Mouse (Mus musculus): ENCODE data around the gene Commd1. TPM values are rescaled to one million over a fixed set of nuclear protein-coding genes. Genes with fewer than 3 reads are reported as not detected.

Commd1 gene
- total RNA-seq, 2 experiments from 2014 or later, result 150 to 168 TPM

DNA sequence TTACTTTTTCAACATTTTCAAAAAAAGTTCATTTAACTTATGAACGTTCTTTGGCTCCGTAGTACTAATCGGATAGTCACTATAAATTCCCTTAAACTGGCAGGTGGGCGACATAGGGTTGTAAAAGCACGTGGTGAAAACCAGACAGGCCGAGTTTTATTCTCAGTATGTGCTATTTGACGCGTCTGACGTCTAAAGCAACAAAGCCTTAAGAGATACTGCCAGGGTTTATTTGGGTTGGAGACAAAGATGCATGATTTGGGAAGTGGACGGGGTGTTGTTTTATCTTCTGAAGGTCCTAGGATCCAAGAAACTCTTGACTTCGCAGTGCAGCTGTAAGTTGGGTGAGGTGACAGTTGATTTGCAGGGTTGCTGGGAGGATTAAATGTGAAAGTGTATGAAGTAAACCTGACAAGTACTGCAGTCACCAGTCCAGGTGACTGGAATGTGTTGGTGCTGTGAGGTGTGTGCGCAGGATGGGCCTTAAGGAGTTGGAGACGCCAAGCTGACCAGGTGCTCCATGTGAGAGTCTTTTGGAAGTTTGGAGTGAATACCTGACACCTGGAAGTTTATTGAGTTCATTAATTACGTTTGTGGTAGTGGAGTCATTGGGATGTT is 9.1 kb upstream of the Commd1 start:
- no peak for DNase-seq
- intact Hi-C loops (cut with DNase I), result loop anchor here (2.0 kb wide), 1 partner anchor 15 kb away; the partner anchor contains the start of gene Fam161a

DNA sequence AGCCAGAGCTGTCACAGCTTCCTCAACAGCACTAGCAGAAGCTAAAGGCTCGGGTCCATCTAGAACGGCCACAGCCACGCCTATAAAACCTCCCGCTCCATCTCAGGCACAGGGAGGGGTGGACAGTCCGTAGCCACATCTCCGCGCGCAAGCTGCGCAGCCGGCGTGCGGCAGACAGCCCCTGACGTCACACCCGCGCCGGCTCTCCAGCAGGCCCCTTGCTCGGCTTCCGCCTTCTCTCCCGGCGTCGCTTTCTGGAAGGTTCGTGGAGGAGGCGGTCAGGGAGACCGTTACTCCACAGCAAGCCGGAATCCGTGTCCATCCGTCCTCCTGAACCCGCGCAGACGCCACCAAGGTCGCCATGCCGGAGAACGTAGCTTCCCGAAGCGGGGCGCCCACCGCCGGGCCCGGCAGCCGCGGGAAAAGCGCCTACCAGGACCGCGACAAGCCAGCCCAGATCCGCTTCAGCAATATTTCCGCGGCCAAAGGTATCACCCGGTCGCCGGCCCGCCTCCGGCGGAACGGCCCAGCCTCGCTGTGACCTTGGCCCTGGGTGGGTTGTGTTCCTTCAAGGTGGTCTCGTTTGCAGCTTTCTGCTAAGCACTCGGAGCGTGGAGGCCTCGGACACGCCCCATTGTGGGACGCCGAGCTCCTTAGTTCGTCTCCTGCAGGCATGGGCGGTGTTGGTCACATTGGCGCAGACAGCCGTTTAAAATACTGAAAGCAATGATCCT is 8.4 kb upstream of the Commd1 start, which contains the start of gene Cct4:
TSS of gene Cct4 (plus strand) at position 127 of the 734 bp plus-strand sequence.
- DNase-seq, result peak; percentile 95 to 96
- intact Hi-C loops (cut with DNase I), result loop anchor here (2.0 kb wide), 1 partner anchor 16 kb away; the partner anchor contains the start of gene Fam161a

DNA sequence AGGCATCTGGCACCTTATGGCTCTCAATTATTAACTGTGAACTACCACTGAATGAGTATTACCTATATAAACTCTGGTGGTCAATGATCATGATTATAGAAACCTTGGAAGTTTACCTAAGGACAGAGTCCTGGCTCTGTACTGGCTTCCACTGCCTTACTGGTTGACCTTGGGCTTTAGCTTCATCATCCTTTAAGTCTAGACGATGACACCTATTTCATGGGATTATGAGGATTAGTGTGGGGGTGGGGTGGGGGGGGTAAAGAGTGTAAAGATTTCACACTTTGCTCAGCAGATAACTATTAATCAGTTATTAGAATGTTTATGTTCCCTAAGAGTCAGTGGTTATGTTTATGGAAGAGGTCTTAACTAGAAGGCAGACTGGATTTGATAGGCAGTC is 7.6 kb upstream of the Commd1 start:
- intact Hi-C loops (cut with DNase I), result loop anchor here (2.0 to 10.0 kb wide), 5 partner anchors 17 to 575 kb away; partner anchors contain the start of genes Ahsa2, Fam161a and Tmem17
- no peak for DNase-seq

DNA sequence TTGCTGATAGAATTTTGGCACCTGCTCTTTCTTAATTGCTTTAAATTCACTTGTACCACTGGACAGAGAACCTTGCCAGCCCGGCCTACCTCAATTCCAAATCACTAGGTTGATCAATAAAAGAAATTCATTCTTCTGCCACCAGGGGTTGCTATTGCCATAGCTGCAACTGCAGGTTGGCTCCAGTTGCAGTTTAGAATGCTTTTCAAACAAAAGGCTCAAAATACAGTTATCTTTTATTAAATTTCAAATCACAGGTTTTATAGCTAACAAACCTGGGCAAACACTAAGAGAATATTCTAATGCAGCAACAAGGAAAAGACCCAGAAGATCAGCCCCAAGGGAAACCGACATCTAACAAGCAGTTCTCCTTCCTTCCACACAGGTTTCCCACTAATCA is 5.2 kb upstream of the Commd1 start:
- peak; percentile 39 to 67 for DNase-seq
- intact Hi-C loops (cut with DNase I), result loop anchor here (2.0 to 10.0 kb wide), 5 partner anchors 160 to 577 kb away; partner anchors contain the start of genes Ahsa2 and Tmem17

DNA sequence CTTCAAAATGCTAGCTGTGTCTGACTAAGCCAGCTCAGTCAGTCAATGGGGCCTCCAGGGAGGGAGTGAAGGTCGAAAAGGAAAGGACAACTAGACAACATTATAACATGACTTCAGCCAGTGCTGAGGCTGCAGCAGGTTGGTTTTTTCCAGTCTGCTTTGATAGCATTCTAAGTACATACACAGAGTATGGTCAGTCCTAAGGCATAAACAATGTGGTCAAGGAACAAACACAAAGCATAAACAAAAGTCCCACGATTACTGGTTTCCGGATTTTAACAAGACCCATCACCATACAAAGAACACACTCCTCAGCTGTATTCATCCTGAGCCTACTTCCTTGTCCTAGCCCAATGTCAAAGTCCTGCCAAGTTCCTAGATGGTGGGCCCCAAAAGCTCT is 3.3 kb upstream of the Commd1 start:
- DNase-seq, result no peak
- intact Hi-C loops (cut with DNase I), result loop anchor here (5.0 to 10.0 kb wide), 4 partner anchors 162 to 579 kb away; partner anchors contain the start of genes Ahsa2 and Tmem17

DNA sequence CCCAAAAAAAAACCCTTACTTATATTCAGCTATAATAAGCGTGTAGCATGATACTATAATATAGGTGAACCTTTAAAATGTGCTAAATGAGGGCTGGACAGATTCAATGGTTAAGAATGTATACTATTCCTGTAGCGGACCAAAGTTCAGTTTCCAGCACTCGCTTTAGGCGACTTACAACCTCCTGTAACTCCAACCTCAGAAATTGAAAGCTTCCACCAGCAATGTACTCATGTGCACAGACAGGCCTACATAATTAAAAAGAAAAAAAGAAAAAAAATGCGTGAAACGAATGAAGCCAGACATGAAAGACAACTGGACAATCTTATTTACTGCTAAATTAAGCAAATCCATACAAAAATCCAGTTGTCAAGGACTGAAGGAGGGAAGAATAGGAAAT is 664 bp upstream of the Commd1 start:
- intact Hi-C loops (cut with DNase I), result loop anchor here (10.0 kb wide), 3 partner anchors 468 to 582 kb away; partner anchors contain the start of genes Ahsa2 and Tmem17
- DNase-seq, result no peak

DNA sequence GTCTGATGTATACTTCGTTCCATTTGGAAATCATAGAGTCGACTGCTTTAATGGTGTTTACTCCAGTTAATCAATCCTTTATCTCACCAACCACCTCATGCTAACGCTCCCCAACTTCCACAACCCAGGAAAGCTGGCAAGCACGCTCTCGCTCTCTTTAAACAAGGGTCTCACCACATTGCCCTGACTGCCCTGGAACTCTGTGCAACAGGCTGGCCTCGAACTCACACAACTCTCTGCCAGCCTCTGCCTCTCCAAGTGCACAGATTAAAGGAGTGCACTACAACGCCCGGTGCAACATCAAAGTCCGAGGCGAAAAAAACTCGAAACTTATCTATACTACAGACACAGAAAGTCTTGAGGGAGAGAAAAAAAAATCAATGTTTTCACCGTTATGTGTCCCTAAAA is 635 bp downstream of the Commd1 start:
- DNase-seq, result peak in 1 of 2 experiments; percentile 35
- intact Hi-C loops (cut with DNase I), result loop anchor here (10.0 kb wide), 3 partner anchors 467 to 583 kb away; partner anchors contain the start of genes Ahsa2 and Tmem17

DNA sequence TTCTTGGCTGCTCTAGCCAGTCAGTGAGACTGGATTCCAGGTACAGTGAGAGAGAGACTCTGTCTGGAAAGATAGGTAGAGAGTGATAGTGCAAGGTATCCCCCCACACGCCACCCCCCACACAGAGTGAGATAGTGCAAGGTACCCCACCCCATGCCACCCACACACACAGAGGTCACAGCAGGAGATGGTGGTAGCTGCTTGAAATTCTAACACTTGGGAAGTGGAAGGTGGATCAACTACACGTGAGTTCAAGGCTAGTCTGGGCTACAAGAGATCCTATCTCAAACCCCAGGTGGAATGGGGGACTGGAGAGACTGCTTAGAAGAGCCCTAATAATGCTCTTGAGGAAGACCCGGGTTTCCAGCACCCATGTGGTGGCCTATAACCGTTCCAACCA is 1.1 kb downstream of the Commd1 start:
- no peak for DNase-seq
- intact Hi-C loops (cut with DNase I), result loop anchor here (10.0 kb wide), 3 partner anchors 466 to 584 kb away; partner anchors contain the start of genes Ahsa2 and Tmem17

DNA sequence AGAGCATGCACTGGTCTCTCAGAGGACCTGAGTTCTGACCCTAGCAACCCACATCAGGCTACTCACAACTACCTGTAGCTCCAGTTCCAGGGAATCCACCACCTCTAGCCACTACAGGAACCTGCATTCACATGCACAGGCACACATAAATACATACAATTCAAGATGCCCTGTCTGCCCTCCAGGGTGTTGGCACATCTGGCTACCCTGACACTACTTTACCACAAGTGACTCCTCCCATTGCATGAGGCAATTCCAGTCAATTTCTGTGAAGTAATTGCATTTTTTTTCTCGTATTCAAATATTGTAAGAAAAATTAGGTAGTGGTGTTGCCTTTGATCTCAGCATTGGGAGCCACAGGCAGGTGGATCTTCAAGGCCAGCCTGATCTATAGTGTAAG is 3.0 kb downstream of the Commd1 start:
- DNase-seq, result no peak

DNA sequence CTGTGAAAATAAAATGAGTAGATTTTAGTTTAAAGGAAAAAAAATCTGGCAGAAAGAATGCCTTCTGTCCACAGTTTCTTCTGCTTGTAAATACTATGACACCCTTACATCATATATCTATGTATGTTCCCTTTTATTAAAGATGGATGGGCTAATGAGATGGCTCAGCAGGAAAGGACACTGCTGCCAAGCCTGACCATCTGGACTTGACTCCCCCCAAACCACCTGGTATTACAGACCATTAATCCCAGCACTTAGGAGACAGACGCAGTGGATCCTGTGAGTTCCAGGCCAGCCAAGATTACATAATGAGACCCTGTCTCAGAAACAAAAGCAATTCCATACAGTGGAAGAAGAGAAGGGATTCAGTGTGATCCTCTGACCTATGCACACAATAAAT is 3.5 kb downstream of the Commd1 start:
- DNase-seq, result no peak
- intact Hi-C loops (cut with DNase I), result no loop called here

More for the DNA sequence above, 3.0 kb downstream of the Commd1 start:
- intact Hi-C loops (cut with DNase I), result no loop called here

DNA sequence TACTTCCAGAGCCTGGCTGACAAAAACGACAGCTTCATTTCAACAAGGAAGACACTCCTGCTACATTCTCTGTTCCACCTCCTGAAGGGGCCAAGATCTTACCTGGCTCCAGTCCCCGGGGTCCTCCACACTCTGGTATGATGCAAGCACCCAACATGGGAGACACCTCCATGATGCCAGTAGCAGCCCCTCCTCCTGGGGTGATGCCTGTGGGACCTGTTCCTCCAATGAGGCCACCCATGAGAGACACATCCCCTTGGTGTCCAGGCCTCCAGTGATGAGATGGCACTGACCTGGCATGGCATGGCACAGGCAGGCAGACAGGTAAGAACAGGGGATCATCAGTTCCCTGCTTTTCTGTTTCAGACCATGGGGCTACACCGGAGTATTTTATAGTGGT is 4.0 kb downstream of the Commd1 start:
- intact Hi-C loops (cut with DNase I), result no loop called here
- DNase-seq, result no peak

DNA sequence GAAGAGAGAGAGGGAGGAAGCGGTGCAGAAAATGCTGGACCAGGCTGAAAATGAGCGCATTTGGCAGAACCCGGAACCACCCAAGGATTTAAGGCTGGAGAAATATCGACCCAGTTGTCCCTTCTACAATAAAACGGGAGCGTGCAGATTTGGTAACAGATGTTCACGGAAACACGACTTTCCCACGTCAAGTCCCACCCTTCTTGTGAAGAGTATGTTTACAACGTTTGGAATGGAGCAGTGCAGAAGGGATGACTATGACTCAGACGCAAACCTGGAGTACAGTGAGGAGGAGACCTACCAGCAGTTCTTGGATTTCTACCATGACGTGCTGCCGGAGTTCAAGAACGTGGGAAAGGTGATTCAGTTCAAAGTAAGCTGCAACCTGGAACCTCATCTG is 8.6 kb downstream of the Commd1 start:
- no peak for DNase-seq
- intact Hi-C loops (cut with DNase I), result no loop called here

DNA sequence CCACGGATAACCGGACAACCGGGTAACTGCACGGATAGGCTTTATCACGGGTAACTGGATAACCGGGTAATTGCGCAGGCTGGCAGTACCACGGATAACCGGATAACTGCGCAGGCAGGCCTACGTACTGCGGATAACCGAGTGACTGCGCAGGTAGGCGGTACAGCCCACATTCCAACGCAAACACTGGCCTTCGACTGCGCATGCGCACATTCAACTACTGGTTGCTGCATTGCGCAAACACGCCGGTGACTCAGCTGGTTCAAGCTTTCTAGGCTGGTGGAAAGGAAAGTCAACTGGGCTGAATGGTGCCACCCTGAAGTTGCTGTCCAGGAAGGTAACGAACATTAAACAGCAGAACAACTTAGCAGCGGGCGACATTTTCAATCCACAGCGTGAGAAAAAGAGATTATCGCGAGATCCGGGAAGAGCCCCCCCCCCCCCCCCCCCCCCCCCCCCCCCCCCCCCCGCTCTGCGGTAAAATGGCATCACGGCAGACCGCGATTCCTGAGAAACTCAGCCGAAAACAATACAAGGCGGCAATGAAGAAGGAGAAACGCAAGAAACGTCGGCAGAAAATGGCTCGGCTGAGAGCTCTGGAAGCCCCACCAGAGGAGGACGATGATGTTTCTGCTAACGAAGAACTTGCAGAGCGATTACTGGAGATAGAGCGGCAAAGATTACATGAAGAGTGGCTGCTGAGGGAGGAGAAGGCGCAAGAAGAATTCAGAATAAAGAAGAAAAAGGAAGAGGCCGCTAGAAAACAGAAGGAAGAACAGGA is 9.2 kb downstream of the Commd1 start:
- peak; percentile 75 to 82 for DNase-seq
- intact Hi-C loops (cut with DNase I), result no loop called here

DNA sequence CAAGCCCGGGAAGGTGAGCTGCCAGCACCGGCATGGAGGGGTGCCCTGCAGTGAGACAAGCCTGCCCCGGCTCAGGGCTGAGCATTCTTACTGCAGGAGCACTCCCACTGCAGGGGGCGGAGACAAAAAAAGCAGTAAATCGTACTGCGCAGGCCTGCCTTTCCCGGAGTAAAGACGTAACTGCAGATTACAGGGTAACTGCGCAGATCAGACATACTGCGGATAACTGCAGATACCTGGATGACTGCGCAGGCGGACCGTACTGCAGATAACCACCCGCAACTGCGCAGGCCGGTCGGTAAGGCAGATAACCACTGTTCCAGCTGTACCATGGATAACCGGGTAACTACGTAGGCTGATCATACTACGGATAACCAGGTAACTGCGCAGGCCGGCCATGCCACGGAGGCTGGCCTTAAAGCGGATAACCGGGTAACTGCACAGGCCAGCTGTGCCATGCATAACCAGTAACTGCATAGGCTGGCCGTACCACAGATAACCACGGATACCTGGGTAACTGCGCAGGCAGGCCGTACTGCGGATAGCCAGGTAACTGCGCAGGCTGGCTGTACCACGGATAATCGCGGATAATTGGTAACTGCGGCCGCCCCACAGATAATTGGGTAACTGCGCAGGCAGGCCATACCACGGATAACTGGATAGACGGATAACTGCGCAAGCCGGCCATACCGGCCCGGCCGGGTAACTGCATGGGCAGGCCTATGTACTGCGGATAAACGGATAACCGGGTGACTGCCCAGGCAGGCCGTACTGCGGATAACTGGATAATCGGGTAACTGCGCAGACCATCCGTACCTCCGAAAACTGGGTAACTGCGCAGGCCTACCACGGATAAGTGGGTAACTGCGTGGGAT is 10.1 kb downstream of the Commd1 start, which contains the start of gene Zrsr1:
TSS of gene Zrsr1 (plus strand) at position 171 of the 875 bp plus-strand sequence.
- intact Hi-C loops (cut with DNase I), result no loop called here
- DNase-seq, result peak; percentile 37 to 52

DNA sequence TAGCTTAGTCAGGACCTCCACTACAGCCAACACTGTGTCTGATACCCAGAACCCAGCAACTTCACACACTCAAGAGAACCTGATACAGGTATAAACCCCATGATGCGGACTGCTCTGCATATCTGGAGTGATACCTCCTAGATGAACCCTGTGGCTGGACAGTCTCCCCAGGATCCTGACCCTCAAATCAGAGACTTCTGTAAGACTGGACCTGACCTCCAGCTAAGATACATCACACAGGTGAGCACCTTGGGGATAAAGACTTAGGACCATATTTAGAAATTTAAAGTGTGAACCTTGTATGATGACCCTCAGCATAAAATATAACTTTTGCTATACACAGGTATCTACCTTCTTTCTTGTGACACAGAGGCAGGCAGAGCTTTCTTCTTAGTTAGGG is 11.6 kb downstream of the Commd1 start:
- intact Hi-C loops (cut with DNase I), result no loop called here
- DNase-seq, result no peak

DNA sequence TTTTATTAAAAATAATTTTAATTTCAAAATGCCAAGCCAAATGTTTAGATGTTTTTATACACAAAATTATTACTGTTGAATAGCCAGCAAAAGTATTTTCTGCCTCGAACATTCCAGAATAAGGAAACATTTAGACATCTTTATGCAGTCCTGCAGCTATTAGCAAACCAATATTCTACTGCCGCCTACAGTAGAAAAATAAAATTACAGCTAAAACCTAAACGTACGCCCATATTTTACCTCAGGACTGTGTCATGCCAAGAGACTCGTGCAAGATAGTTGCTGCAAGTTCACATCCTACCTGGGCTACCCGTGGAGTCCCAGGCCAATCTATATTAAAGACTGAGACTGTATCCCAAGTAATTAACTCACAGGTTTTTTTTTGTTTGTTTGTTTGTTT is 12.7 kb downstream of the Commd1 start:
- DNase-seq, result no peak
- intact Hi-C loops (cut with DNase I), result loop anchor here (10.0 kb wide), 1 partner anchor 745 kb away; no protein-coding TSS in a partner anchor

DNA sequence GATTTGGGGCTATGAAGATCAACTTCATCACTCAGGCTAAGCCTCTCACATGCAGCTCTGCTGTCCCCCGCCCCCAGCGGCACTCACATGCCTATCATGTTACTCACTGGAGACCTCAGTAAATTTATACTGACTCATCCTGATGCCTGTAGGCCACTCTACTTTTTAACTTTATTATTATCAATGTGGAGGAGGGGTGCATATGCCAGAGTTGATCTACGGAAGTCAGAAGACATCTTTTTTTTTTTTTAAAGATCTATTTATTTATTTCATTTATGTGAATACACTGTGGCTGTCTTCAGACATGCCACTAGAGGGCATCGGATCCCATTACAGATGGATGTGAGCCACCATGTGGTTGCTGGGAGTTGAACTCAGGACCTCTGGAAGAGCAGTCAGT is 16.7 kb downstream of the Commd1 start:
- intact Hi-C loops (cut with DNase I), result loop anchor here (10.0 kb wide), 1 partner anchor 741 kb away; no protein-coding TSS in a partner anchor
- DNase-seq, result no peak

DNA sequence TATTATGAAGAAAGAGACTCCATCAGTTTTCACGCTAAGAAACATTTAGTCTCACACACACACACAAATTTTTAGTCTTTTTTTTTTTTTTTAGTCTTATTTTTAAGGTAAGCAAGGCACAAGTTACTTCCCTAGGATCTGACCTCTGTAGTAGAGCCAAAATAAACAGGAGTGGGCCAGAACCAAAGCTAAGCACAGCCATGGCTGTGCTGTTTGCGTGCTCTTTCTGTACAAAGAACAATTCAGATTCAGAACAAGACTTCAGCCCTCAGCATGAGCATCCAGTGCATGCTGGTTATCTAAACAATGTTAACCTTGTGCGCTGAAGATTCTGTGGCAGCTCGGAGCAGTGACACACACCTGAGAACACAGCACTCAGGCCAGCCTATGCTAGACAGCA is 17.8 kb downstream of the Commd1 start:
- intact Hi-C loops (cut with DNase I), result loop anchor here (10.0 kb wide), 1 partner anchor 740 kb away; no protein-coding TSS in a partner anchor
- DNase-seq, result no peak

DNA sequence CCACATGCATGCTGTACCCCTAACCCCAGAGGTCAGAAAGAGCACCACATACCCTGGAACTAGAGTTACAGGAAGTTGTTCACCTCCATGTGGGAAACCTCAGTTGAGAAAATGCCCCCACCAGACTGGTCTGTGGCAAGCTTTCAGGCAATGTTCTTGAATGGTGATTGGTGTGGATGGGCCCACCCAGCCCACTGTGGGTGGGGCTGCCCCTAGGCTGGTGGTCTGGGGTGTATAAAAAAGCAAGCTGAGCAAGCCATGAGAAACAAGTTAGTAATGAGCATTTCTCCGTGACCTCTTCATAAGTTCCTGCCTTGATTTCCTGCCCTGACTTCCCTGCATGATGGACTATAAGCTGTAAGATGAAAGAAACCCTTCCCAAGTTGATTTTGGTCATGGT is 20.1 kb downstream of the Commd1 start:
- DNase-seq, result no peak
- intact Hi-C loops (cut with DNase I), result loop anchor here (10.0 kb wide), 1 partner anchor 737 kb away; no protein-coding TSS in a partner anchor

All from heart, postnatal 14 days (tissue).